Mouse (Mus musculus) B cell, adult 2 months (primary cell): ENCODE data around the gene Vti1a.

Experiments used
- DNase-seq, 2 experiments: peaks; one replicate each; pipeline ENCODE4 v3.0.0; 2022

The Vti1a gene

DNA sequence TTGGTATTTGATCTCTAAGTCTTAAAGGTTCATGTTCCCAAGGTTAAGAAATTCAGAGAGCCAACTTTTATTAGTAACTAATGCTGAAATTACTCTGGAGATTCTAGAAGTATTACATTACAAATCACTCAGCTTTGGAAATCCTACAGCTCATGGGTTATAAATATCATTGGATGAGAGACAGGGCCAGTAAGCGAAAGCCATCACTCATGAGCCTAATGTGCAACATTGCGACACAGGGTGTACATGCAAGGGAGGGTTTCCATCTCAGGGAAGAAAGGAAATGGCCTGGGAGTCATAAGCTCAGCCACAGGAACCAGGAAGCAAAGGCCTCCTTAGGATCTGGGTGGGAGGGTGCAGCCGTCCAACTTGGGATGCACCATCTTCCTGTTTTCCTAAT, 213.9 kb downstream of the Vti1a start:
- DNase-seq, result no peak

- DNase-seq, result no peak
Measured at GRCm38 (mm10) chr19:55532681-55533080, 216.6 kb downstream of the Vti1a start.

- DNase-seq, result no peak
Measured at GRCm38 (mm10) chr19:55536273-55536937, 220.3 kb downstream of the Vti1a start.

- DNase-seq, result peak; percentile 56 to 63
Measured at GRCm38 (mm10) chr19:55537691-55538090, 221.6 kb downstream of the Vti1a start.

GRCm38 (mm10) chr19:55541641-55542040, 225.5 kb downstream of the Vti1a start:
- DNase-seq, result no peak

- DNase-seq, result no peak
Measured at GRCm38 (mm10) chr19:55542461-55542860, 226.4 kb downstream of the Vti1a start.

DNA sequence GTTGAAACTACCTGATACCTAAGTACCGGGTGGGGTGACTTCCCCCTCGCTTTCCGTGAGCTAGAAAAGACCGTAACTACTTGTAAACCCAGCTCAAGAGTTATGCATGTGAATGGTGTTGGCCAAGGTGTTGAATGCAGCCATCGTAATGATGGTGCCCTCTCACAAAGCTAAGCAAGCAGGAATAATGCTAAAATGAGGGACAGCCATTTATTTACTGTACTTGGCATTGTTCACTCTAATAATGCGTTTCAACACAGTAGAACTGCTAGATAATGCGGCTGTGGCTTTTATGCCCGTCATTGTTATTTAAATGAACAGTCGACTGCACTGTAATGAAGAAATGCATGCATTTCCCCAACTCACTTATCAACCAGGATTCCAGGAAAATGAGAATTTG, 227.1 kb downstream of the Vti1a start:
- no peak for DNase-seq

GRCm38 (mm10) chr19:55544498-55544897, 228.4 kb downstream of the Vti1a start:
- DNase-seq, result peak; percentile 61 to 69

GRCm38 (mm10) chr19:55545529-55545928, 229.4 kb downstream of the Vti1a start:
- DNase-seq, result peak; percentile 84 to 85

DNA sequence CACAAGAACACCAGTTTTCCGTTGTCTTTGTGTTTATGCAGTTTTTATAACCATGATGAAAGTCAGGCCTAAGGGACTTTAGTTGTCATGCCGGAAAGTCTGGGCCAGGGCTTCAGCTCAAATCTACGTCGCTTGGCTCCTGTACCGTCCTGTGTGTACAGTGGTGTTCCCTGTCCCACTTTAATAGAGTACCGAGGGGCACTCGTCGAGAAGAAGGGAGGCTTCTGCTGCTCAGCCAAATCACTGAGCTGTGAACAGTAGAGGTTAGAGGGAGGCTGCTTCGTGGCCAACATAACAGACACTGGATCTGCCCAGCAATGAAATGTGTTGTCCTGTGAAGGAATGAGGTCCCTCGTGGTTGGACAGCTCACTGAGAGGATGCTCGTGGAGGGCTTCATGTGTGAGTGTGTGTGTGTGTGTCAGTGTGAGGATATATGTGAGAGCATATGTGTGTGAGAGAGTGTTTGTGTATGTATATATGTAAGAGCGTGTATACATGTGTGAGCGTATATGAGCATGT, 230.0 kb downstream of the Vti1a start:
- no peak for DNase-seq

DNA sequence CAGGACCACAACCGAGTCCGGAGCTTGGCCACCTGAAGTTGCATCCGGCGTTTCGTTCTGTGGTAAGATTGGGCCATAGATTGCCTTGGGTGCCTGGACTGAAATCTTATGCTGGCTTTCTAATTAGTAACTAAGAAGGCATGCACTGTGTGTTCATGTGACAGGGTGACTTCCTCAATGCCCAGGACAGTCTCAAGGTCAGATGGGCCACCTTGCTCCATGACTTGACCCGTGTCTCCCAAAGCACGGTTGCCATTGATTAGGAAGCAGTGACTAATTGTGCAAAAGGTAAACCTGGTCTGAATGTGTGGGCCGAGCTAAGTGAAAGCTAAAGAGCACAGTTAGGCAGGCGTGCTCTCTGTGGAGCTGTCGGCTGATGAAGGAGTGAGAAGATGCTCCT, 232.1 kb downstream of the Vti1a start:
- no peak for DNase-seq

- DNase-seq, result no peak
Measured at GRCm38 (mm10) chr19:55548656-55549055, 232.6 kb downstream of the Vti1a start.

DNA sequence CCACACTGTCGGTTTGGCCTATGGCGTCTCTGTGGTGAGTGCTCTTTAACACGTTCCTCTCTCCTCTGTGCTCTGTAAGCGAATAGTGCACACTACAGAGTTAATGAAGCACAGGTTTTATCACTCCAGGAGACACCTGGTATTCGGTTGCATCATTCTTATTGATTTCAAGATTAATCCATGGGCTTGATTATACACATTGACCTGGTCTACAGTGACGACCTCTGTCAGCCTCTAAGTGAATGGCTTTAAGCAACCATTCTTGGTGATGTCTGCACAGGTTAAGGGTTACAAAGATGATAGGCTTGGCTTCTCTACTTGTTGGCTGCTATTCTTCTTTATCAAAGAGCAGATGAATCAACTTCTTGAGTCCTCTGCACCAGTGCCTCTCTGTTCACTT, 234.1 kb downstream of the Vti1a start:
- no peak for DNase-seq

DNA sequence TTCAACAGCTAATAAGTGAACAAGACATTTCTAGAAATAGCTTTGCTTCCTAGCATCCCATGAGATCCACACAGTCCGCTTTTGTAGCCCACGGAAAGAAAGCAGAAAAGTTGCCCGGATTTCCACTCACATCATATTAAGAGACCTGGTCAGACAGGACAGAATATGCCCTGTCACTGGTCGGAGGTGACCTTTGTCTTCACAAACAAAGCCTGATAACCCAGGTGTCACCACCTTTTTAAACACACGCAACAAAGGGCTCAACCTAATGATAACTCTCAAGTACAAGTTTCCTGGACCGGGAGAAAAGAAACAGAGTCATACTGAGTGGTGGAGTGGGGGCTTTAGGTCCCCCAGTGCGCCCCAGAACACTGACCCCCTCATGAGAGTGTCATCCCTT, 236.2 kb downstream of the Vti1a start:
- no peak for DNase-seq

GRCm38 (mm10) chr19:55552861-55553260, 236.8 kb downstream of the Vti1a start:
- no peak for DNase-seq

DNA sequence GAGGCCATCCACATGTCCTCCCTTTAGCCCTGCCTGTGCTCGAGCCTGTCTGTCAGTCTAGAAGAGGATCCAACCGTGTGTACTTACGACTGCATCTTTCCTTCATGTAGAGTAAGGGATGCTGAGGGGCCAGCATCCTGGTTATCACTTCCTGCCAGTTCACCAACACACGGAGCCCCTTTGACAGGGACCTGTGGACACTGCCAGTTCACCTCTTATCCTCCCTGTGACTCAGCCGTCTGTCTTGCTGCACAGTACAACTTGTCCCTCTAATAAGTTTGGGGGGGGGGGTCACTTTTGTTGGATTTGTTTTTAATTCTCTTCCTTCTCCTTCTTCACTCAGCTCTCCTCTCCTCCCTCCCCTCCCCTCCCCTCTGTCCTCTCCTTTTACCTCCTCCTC, 238.2 kb downstream of the Vti1a start:
- no peak for DNase-seq

- no peak for DNase-seq
Measured at GRCm38 (mm10) chr19:55554703-55555102, 238.6 kb downstream of the Vti1a start.

DNA sequence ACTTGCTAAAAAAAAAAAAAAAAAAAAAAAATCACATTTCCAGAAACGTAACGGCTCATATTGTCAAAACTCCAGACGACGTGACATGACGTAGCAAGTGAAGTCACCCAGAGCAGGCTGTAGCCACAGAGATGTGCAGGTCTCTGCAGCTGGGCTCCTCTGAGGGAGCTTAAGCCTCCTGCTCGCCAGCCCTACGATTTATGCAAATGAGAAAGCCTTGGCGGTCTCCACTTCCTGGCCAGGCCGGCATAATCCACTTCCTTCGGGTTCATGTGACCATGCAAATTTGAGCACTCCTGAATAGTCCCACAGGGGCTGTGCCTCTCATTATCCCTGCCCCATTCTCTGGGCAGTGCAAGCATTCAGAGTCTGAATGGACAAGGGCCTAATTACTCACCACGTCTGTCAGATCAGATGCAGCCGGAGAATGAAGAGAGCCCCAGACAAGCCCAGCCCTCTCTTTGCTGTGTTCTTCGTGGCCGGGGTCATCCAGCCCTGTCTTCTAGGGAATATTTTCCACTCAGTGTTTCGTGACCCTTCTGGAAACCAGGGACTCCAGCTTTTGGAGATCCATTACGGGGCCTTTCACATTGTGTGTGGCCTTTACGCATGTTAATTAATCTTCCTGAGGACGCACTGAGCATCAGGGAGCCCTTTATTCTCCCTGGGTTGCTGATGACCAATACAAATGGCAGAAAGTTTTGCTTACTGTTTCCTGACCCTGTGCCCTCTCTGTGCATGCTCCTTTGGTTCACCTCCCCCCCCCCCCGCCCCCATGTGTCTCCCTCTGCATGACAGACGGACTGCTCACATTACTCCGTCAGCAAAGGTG, 240.3 kb downstream of the Vti1a start:
- peak; percentile 71 to 75 for DNase-seq

DNA sequence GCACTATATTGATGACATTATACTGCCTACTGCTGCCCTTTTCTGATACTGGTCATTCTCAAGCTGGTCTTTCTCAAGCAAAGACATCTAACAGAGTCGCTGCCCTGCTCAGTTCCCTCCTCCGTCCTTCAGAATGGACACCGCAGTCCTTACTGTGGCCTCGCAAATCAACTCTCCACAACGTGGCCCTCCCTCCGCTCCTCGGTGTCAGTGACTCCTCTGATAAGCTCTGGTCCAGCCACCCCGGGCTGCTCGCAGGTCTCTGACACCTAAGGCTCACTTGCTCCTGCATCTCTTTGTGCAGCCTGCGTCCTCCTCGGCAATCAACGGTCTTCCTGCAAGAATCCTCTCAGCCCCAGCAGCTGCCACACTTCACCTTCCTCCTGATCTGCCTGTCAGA, 243.2 kb downstream of the Vti1a start:
- no peak for DNase-seq

DNA sequence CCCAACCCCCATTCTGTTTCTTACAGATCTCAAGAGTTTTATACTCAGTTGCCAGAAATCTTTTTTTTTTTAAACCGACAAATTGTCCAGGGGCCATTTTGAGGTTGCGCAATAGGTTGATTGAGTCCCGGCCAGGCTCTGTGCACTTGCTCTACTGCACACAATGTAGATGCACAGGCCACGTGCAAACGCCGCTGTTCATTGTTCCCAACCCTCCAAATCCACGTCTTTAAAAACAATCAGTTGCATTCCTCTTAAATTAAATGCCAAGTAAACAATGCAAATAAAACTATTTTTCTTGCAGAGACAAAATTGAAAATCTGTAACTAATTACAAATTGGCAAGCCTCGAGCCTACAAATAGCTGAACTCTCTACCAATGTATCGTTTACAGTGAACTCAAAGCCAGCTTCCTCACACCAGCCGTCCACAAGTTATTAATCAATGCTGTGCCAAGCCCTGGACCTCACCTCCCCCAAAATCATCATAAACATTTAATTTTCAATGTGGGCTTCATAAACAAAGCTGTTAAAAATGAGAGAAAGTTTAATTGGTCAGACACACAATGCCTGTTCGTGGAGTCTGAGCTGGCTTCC, 244.1 kb downstream of the Vti1a start:
- no peak for DNase-seq

DNA sequence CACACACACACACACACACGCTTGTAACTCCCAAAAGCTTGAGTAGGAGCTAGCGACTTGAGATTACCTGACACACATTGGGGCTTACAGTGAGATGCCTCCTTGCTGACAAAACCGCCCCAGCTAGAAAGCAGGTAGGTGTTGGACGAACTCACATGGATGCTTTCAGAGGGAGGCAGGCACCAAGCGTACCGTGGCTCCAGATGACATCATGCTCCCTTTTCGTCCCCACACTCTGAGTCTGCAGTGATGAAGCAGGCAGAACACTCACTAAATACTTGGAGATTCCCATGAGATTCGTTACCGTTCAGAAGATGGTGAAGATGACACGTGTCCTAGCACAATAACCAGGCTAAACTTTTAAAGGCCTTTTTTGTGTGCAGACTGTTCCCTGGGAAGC, 245.4 kb downstream of the Vti1a start:
- no peak for DNase-seq

- no peak for DNase-seq
Measured at GRCm38 (mm10) chr19:55562487-55563147, 246.5 kb downstream of the Vti1a start.

GRCm38 (mm10) chr19:55563148-55563651, 247.1 kb downstream of the Vti1a start:
- no peak for DNase-seq
